Mouse (Mus musculus) cerebellum, postnatal 4 days (tissue): ENCODE data around the gene Fam185a.

ENCODE experiments used
- DNase-seq, 2 experiments: peaks; one replicate each; pipeline ENCODE4 v3.0.0; 2022; ENCODE audit warnings: low spot score in 2 of 2, mixed read lengths in 1 of 2

Gene Fam185a

DNA sequence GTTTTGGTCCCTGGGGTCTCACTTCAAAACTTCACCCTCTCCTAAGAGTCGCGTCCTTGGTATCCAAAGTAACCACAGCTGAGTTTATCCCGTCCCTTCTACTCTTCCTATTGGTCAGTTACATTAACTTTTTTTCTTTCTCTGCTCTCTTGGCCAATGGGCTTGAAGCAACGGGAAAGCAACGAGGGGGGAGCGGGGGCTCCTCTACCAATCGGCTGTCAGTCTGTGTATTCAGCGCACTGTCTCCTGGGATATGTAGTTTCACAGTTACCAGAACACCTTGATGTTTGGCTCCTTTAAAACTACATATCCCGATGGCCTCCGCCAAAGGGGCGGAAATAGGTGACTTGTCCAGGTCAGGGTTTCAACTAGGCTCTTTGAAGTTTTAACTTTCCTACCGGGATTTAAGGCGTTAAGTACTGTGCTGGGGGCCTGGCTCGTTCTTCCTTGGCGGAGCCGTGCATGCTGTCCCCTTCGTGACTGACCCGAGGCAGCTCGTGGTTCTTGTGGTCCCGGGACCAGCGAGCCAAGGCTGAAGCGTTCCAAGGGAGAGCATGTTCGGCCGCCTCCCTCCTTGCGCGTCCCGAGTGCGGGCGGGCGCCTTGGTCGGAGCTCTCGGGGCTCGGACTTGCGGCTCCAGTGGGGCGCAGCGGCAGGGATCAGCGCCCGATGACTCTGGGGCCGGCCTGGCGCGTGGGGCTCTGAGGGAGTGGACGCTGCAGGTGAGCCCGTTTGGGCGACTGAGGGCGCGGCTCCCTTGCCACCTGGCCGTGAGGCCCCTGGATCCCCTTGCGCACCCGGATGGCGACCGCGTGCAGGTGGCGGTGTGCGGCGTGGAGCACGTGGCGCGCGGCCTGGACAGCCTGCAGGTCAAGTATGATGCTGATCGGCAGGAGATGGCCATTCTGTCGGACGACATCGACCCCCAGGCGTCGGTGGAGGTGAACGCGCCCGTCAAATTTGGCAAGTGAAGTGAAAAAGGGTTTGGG is at the start of gene Fam185a, which contains the start of gene Ccdc146:
Gene Fam185a (plus strand): TSS at position 345 of the 989 bp plus-strand sequence.
Gene Ccdc146 (minus strand): TSS at position 64 of the 989 bp plus-strand sequence.
- DNase-seq = peak; percentile 69 to 91

- DNase-seq = no peak
Measured at GRCm38 (mm10) chr5:21376935-21377334, 47.8 kb upstream of the Fam185a start.

GRCm38 (mm10) chr5:21378397-21378796 is 46.4 kb upstream of the Fam185a start:
- no peak for DNase-seq

DNA sequence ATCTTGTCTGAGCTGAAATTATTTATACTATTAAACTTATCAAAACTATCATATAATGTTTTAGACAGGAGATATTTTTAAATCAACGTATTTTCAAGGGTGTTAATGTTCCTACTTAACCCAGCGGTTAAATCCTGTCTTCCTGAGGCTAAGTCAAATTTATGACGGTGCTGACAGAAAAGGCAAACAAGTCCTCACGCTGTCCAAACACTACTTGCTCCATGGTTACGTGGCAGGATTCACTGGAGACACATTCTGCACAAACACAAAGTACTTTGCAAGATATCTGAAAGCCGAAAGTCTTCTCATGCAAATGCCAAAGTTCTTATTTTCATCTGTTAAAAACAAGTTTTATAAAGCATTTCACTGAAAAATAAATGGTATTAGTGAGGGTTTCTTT is 42.8 kb upstream of the Fam185a start:
- DNase-seq = no peak

- DNase-seq = no peak
Measured at GRCm38 (mm10) chr5:21382678-21383077, 42.1 kb upstream of the Fam185a start.

- no peak for DNase-seq
Measured at GRCm38 (mm10) chr5:21383392-21384251, 41.1 kb upstream of the Fam185a start.

DNA sequence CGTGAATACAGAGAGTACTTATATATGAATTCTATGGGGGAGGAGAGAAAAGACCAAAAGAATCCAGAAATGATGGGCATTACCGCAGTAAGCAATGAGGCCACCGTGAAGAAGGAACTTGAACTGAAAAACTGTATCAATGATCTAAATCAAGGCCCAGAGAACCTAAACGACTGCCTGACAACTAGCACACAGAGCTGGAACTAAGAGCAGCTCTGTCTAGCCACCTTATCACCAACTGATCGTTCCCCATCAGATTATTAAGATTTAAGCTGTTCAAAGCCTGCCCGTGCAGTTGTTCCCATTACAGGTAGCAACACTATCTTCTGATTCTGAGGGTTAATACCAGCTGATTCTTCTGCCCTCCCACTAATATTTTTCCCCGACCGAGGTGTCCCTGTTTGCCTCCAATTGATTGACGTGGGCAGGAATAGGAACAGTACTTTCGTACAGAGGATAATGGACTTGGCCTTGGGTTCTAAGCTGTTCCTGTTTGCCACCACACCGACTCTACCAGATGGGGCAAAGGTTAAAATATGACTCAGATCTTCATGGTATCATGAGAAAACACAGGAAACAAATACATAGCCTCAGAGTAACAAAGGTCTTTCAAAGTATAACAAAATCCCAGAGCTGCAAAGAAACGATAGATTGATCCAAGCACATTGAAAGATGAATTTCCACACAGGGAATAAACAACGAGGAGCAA is 40.4 kb upstream of the Fam185a start:
- no peak for DNase-seq

GRCm38 (mm10) chr5:21384976-21385375 is 39.8 kb upstream of the Fam185a start:
- no peak for DNase-seq

DNA sequence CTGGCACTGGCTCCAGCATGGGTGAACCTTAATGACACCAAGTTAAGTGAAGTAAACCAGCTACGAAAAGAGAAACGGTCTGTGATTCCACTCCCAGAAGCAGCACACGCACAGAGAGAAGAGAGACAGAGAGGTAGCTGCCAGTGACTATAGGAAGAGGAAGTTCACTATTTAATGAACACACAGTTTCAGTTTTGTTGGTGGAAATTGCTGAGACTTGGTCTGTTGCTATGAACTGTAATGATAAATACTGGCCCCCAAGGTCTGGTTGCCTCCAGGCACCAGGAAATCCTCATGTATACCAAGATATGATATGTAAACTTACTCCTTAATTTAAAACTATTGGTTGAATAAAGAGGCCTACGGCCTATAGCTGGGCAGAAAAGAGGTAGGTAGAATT is 38.3 kb upstream of the Fam185a start:
- DNase-seq = no peak

DNA sequence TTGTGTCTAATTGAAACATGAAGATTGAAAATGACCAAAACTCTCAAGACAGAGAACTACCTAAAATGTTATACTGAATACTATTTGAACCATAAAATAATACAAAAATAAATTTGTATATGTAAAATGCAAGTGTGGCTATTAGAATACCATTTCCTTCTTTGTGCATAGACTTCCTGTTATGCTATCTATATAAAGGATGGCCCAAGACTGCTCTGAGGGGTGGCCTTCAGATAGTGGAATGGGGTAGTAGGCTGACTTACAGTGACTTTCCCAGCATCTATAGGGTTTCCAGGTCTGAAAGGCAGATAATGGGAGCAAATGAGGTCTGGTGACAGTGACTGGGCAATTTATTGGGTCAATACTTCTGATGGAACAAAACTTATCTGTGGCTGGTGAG is 37.4 kb upstream of the Fam185a start:
- DNase-seq = no peak

DNA sequence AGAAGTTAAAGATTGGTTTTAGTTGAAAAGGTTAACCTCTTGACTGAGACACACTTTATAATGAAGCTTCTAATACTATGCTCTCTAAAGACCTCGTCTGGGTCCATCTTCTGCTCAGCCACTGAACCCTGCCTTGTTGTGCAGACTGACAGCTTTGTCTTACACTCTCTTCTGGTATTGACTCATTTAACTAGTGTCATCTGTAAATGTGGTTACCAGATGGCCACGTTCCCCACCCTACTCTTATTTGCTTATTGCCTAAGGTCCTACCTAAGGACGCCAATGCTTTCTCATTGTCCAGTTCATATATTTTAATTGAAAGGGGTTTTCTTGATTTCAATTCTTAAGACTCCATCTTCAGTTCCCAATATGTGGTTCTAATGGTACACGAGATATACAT is 35.9 kb upstream of the Fam185a start:
- DNase-seq = no peak

DNA sequence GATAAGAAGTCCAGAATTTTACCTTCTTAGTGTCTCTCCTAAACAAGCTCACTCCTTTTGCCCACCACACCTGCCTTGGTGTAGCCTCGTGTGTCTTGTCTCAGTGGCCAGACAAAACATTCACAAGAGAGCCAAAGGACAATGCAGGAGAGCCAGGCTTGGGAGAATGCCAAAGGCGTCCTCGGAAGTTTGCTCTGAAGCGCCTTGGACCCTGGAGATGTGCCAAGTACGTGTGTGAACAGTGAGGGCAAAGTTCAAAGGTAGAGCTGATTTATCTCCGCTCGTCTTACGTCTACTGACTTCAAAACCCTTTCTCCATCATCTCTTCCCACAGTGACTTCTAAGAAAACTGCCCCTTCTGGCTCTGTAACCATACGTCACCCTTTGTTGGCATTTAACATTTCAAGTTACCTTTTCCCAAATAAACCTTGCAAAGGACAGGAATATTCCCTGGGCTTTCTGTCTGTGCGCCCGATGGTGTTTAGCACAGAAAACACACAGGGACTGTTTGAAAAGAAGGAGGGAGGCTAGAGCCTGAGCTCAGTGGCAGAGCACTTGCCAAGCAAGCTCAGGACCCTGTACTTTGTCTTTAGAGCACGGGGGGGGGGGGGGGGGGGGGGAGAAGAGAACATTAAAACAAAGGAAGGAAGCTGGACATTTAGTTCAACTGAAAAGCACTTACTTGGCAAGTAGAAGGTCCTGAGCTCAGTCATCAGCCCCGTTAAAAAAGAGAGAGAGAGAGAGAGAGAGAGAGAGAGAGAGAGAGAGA is 33.0 kb upstream of the Fam185a start:
- no peak for DNase-seq

DNA sequence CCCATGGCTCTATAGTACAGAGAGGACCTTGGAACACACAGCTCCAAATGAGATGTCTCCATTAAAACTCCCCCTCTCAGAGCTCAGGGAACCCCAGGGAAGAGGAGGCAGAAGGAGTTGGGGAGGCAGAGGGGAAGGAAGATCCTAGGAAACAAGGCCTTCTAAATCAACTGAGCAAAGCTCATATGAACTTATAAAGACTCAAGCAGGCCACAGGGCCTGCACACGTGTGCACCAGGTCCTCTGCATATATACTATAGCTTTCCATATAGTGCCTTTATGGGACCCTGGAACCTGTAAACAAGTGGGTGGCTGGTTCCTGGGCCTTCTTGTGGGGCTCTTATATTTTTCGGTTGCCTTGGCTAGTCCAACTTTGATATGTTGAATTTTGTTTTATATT is 30.2 kb upstream of the Fam185a start:
- DNase-seq = no peak

DNA sequence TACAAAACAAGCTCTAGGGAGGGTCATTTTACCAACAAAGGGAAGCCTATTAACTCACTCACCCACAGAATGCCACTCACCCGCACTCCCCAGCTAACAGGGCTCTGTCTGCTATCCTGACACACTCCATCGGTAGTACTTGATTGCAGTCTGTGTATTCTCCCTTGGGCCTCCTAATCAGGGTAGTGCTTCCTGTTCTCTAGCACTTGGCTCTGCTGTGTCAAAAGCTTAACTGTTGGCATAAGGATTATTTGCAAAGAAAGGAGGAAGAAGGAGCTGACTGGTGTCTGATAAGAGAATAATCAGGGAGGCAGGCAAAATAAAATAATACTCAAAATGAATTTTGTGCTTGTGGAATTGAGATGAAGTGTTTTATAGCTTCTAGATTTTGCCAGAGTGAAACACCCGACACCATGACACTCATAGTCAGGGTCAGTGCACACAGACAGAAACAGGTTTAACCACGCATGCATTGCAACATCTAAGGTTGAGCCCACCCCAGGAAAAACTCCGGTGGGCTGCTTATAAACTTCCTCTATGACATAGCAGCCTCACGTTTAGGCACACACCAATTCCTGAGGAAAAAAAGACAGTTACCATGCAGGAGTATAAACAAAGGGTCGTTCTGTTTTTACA is 29.4 kb upstream of the Fam185a start:
- DNase-seq = no peak

DNA sequence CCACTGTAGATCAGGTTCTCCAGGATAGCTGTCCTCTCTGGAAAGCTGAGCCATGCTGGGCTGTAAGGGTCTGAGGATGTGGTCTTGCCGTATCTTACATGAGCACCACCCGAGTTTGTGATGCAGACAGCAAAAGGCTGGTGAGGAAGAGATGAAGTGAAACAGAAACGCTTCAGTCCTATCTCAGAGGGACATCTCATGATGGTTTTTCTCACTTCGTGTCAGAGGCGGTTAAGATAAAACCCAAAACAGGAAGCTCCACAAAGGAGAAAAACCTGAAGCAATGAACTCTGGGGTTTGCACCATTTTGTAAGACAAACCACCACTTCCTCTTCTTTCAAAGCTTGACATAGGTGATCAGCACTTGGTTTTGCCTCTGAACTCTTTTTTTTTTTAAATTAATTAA is 13.5 kb upstream of the Fam185a start:
- DNase-seq = no peak

- DNase-seq = no peak
Measured at GRCm38 (mm10) chr5:21412056-21412455, 12.7 kb upstream of the Fam185a start.

- no peak for DNase-seq
Measured at GRCm38 (mm10) chr5:21413322-21413721, 11.4 kb upstream of the Fam185a start.

- DNase-seq = no peak
Measured at GRCm38 (mm10) chr5:21414116-21414820, 10.5 kb upstream of the Fam185a start.

DNA sequence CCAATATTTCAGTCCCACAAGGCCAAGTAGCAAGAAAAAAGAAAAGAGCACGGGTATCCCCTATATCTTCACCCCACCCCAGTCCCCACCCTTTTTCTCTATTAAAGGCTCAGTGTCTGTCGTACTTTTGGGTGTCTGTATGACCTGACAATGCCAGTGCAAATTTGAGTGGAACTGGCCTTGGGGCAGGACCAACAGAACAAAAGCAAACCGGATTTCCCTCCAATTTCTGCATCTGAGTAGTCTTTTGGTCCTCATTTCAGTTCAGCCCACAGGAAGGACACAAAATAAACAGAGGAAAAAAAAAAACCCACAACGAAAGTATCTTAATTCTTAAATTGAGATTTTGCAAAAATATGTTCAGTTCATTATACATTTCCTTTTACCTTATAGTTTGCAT is 6.1 kb upstream of the Fam185a start:
- no peak for DNase-seq

- DNase-seq = no peak
Measured at GRCm38 (mm10) chr5:21420609-21421008, 4.1 kb upstream of the Fam185a start.
